Mouse (Mus musculus) cerebellum, postnatal 36 days (tissue): ENCODE measurements around the gene Mpped1.

ENCODE experiments used
- DNase-seq, 2 experiments: peaks; one replicate each; pipeline ENCODE4 v3.0.0; 2021 to 2022; ENCODE audit warnings: mixed read lengths in 2 of 2

The Mpped1 gene

DNA sequence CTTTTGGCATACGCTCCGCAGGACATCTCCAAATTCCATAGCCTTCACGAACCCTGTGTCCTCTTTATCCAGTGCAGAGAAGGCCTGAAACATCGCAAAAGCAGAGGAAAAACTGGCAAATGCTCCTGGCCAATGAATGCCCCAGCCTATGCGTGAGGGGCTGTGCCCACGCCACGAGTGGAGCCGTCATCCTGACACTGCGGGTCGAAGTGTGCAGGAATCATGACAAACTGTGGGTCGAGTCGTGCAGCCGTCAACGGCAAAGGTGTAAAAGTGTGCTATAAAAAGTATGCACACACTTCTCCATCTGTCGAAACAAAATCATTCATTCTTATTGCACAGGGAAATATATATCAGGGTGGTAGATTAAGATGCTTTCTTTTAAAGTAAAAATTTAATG, 113.6 kb downstream of the Mpped1 start:
- no peak for DNase-seq

GRCm38 (mm10) chr15:83894261-83894660, 115.0 kb downstream of the Mpped1 start:
- DNase-seq, result no peak

DNA sequence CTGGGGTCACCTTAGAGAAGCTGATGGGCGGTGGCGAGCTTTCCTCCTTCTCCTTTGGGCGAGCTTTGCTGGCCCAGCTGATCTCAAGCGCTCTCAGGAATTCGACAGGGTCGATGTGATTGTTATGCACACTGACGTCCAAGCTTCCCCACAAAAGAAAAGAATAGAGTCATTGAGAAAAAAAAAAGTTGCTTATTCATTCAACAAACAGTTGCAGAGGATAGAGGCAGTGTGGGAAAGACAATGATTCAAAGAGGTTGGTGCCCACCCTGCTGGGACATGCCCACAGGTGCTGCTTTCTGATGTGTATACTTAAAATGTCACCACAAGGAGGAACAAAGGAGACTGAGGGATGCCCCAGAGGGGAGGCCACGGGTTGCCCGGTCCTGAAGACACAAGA, 116.7 kb downstream of the Mpped1 start:
- no peak for DNase-seq

- DNase-seq, result no peak
Observed at GRCm38 (mm10) chr15:83897286-83897685, 118.0 kb downstream of the Mpped1 start.

- no peak for DNase-seq
Observed at GRCm38 (mm10) chr15:83906472-83906871, 127.2 kb downstream of the Mpped1 start.
